Mouse (Mus musculus): ENCODE measurements around the gene Rbbp8nl. TPM values are rescaled to one million over a fixed set of nuclear protein-coding genes. Genes with fewer than 3 reads are reported as not detected.
A peak's percentile ranks its signal among the peaks of the same experiment; 100 is the strongest.

The Rbbp8nl gene
- total and polyA plus RNA-seq, 2 experiments from 2014 or later: not detected

DNA sequence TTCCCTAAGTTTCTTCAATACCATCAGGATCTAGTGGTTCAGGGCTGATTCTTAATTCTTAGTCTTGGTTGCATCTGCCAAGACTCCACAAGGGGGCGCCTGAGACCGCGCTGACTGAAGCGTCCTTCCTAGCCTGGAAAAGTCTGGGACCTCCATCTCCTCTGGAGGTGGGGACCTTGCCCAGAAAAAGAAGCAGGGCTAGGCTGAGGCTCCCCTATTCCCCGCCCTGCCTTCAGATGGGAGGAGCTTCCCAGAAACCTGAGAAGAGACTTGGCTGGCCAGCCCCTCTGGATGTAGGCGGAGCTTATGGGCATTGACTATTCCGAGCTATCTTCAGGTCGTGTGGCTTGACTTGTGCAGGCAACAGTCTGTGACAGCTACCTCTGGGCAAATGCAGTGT lies 13.8 kb downstream of the Rbbp8nl start:
- H3K9me3 ChIP-seq (replicated peaks; ENCODE audit: control insufficient read depth, low read length): no peaks in the 10 kb centered on the region
- H3K9ac ChIP-seq (replicated peaks; ENCODE audit: low read depth, low read length): no peak overlapping the region
- no peak overlapping the region for H3K27ac ChIP-seq (ENCODE audit: low read depth)
- peak; percentile 86 for DNase-seq (ENCODE audit: low spot score)
- ATAC-seq (ENCODE audit: insufficient read depth, low read depth): peak; percentile 48
- peaks cover 9% of the 10 kb centered on the region; the same call in 1 of the 2 replicates for H3K4me1 ChIP-seq (ENCODE audit: control insufficient read depth, insufficient read depth)
- WGBS: 2% methylated on average over 8 of the region's 8 CpGs
- TF ChIP-seq CTCF (IDR thresholded peaks at IDR 0.05; ENCODE audit: low read depth) (peak; percentile 92), EP300 (IDR thresholded peaks at IDR 0.05; ENCODE audit: low read depth) (no peak)
- H3K27me3 ChIP-seq (ENCODE audit: control insufficient read depth, insufficient read depth, low read length): peaks cover 5% of the 10 kb centered on the region; the same call in 1 of the 2 replicates
- H3K4me2 ChIP-seq (ENCODE audit: low read depth, low read length): peak overlapping the region; percentile 24; the same call in 1 of the 2 replicates
- no peak overlapping the region for H3K4me3 ChIP-seq (ENCODE audit: low read depth, low read length)
- no peaks in the 10 kb centered on the region for H3K36me3 ChIP-seq (replicated peaks; ENCODE audit: control insufficient read depth, insufficient read depth, low read length)

DNA sequence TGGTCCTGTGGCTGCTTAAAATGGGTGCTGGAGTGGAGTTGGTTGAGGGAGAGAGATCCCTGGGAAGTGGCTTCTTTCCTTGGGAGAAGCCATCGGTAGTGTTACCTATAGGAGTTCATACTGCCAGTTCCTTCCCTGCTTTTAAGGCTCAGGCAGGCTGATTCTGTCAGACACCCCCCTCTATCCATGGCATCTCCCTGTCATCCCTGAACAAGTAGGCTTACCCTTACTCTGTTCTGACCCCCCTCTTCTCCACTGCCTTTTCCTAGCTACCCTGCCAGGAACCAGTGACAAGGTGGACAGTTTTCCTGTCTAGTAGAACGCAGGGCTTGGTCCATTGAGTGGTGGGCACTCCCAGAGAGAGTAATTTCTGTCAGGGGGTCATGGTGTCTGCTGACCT lies 15.2 kb downstream of the Rbbp8nl start:
- WGBS: 93% methylated on average over 2 of the region's 2 CpGs
- H3K4me1 ChIP-seq (ENCODE audit: control insufficient read depth, insufficient read depth): peaks cover 9% of the 10 kb centered on the region; the same call in 1 of the 2 replicates
- no peak overlapping the region for H3K27ac ChIP-seq (ENCODE audit: low read depth)
- no peak overlapping the region for H3K4me2 ChIP-seq (ENCODE audit: low read depth, low read length)
- no peak overlapping the region for H3K9ac ChIP-seq (replicated peaks; ENCODE audit: low read depth, low read length)
- peaks cover 5% of the 10 kb centered on the region; the same call in 1 of the 2 replicates for H3K36me3 ChIP-seq (replicated peaks; ENCODE audit: control insufficient read depth, insufficient read depth, low read length)
- peaks cover 3% of the 10 kb centered on the region; the same call in 1 of the 2 replicates for H3K27me3 ChIP-seq (ENCODE audit: control insufficient read depth, insufficient read depth, low read length)
- H3K4me3 ChIP-seq (ENCODE audit: low read depth, low read length): no peak overlapping the region
- TF ChIP-seq EP300 (IDR thresholded peaks at IDR 0.05; ENCODE audit: low read depth): no peak
- TF ChIP-seq CTCF (IDR thresholded peaks at IDR 0.05; ENCODE audit: low read depth): no peak
- H3K9me3 ChIP-seq (replicated peaks; ENCODE audit: control insufficient read depth, low read length): no peaks in the 10 kb centered on the region
- ATAC-seq (ENCODE audit: insufficient read depth, low read depth) (no peak), DNase-seq (ENCODE audit: low spot score) (no peak)

DNA sequence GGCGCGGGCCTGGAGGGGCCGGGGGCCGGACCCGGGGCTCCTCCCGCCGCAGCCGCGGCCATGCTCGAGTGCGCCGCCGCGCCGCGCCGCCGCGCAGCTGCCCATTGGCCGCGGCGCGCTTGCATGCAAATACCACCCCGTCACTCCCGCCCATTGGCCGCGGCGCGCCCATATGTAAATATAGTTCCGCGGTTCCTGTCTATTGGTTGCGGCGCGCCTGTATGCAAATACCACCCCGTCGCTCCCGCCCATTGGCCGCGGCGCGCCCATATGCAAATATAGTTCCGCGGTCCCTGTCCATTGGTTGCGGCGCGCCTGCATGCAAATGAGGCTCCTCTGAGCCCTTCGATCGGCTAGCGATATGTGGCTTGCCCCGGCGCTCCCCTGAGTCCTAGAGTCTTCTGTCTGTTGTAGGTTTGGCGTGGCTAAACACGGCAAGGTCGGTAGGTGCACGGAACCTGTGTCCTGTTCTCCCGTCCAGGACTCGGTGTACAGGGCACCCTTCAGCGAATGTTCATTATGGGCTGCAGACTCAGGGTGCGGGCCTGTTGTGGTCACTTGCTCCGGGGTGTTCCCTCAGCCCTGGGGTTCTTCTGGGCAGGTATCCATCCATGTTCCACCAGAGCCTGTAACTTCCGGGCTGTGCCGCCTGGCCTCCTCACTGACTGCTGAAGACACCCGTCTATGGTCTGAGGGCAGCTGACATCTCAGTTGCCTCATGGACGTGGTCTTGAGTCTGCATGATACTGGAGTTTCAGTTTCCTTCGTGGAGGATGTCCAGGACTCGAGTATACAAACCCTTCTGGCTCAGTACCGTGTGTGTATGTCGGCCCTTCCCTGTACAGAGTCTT lies 16.1 kb downstream of the Rbbp8nl start, which contains the start of gene Cables2:
Cables2 (minus strand) TSS at position 103 of the 851 bp plus-strand sequence.
- H3K27me3 ChIP-seq (ENCODE audit: control insufficient read depth, insufficient read depth, low read length): no peaks in the 10 kb centered on the region; the same call in 1 of the 2 replicates
- TF ChIP-seq EP300 (IDR thresholded peaks at IDR 0.05; ENCODE audit: low read depth) (no peak), CTCF (IDR thresholded peaks at IDR 0.05; ENCODE audit: low read depth) (no peak)
- H3K4me3 ChIP-seq (ENCODE audit: low read depth, low read length): peak within 1 kb of the TSS; percentile 87
- peak within 1 kb of the TSS; percentile 75 for H3K27ac ChIP-seq (ENCODE audit: low read depth)
- peak within 1 kb of the TSS; percentile 95 for H3K4me2 ChIP-seq (ENCODE audit: low read depth, low read length)
- ATAC-seq (ENCODE audit: insufficient read depth, low read depth) (peak; percentile 93), DNase-seq (ENCODE audit: low spot score) (peak; percentile 99)
- H3K9me3 ChIP-seq (replicated peaks; ENCODE audit: control insufficient read depth, low read length): no peaks in the 10 kb centered on the region
- H3K4me1 ChIP-seq (ENCODE audit: control insufficient read depth, insufficient read depth): peaks cover 9% of the 10 kb centered on the region; the same call in 1 of the 2 replicates
- H3K9ac ChIP-seq (replicated peaks; ENCODE audit: low read depth, low read length): peak within 1 kb of the TSS; percentile 86
- WGBS: 6% methylated on average over 52 of the region's 68 CpGs
- H3K36me3 ChIP-seq (replicated peaks; ENCODE audit: control insufficient read depth, insufficient read depth, low read length): peaks cover 8% of the 10 kb centered on the region; the same call in 1 of the 2 replicates

DNA sequence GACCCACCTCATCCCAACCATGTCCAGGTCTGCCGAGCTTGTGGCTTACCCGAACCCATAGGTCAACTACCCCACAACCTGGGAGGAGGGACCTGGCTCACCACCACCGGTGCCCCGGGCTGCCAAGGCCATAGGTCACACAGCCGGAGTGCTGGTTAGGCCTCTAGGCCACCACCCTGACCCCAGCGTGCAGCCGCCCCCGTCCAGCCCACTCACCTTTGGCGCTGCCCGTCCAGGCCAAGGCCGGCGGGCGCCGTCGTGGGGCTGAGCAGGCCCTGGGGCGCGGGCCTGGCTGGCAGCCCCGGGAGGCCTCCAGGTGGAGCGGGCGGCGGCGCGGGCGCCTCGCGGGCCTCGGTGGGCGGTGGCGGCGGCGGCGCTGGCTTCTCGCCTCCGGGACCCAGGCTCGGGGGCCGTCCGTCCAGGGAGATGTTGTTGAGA lies 16.8 kb downstream of the Rbbp8nl start:
- H3K4me2 ChIP-seq (ENCODE audit: low read depth, low read length): peak overlapping the region; percentile 95
- no peaks in the 10 kb centered on the region; the same call in 1 of the 2 replicates for H3K27me3 ChIP-seq (ENCODE audit: control insufficient read depth, insufficient read depth, low read length)
- peak overlapping the region; percentile 87 for H3K4me3 ChIP-seq (ENCODE audit: low read depth, low read length)
- WGBS: under 1% methylated on average over 31 of the region's 37 CpGs
- peaks cover 8% of the 10 kb centered on the region; the same call in 1 of the 2 replicates for H3K36me3 ChIP-seq (replicated peaks; ENCODE audit: control insufficient read depth, insufficient read depth, low read length)
- ATAC-seq (ENCODE audit: insufficient read depth, low read depth) (peak; percentile 25), DNase-seq (ENCODE audit: low spot score) (no peak)
- H3K9ac ChIP-seq (replicated peaks; ENCODE audit: low read depth, low read length): peak overlapping the region; percentile 86
- peak overlapping the region; percentile 75 for H3K27ac ChIP-seq (ENCODE audit: low read depth)
- TF ChIP-seq EP300 (IDR thresholded peaks at IDR 0.05; ENCODE audit: low read depth) (no peak), CTCF (IDR thresholded peaks at IDR 0.05; ENCODE audit: low read depth) (no peak)
- H3K9me3 ChIP-seq (replicated peaks; ENCODE audit: control insufficient read depth, low read length): no peaks in the 10 kb centered on the region
- H3K4me1 ChIP-seq (ENCODE audit: control insufficient read depth, insufficient read depth): peaks cover 9% of the 10 kb centered on the region; the same call in 1 of the 2 replicates

DNA sequence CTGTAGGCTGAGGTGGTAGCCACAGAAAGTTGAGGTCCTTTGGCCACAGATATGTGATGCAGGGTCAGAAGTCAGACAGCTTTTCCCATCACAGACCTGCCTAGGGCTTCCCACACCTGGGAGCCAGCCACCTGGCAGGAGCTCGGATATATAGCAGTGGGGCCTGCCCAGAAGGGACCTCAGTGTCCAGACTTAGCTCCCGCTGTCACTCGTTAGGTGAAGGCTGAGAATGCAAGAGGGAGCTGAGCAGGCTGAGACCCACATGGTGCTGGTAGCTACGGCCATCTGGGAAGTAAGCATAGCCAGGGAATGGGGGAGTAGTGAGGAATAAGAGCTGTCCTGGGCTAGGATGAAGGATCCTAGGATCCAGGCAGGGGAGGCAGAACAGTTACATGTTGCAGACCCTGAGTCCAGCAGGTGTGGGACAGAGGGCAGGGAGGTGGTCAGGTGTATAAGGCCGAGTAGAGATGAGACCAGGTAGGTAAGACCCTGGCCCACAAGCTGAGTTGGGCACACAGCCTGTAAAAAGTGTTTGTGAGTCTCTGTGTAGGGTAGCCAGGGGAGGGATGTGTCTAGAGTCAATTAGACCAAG lies 17.8 kb downstream of the Rbbp8nl start:
- Histone ChIP-seq H3K36me3 (replicated peaks; ENCODE audit: control insufficient read depth, insufficient read depth, low read length) (peaks cover 11% of the 10 kb centered on the region; the same call in 1 of the 2 replicates), H3K9me3 (replicated peaks; ENCODE audit: control insufficient read depth, low read length) (no peaks in the 10 kb centered on the region), H3K27me3 (ENCODE audit: control insufficient read depth, insufficient read depth, low read length) (no peaks in the 10 kb centered on the region; the same call in 1 of the 2 replicates), H3K9ac (replicated peaks; ENCODE audit: low read depth, low read length) (peak overlapping the region; percentile 86; the same call in 1 of the 2 replicates), H3K27ac (ENCODE audit: low read depth) (no peak overlapping the region), H3K4me1 (ENCODE audit: control insufficient read depth, insufficient read depth) (peaks cover 9% of the 10 kb centered on the region; the same call in 1 of the 2 replicates), H3K4me3 (ENCODE audit: low read depth, low read length) (no peak overlapping the region; the same call in 1 of the 2 replicates), H3K4me2 (ENCODE audit: low read depth, low read length) (no peak overlapping the region)
- TF ChIP-seq CTCF (IDR thresholded peaks at IDR 0.05; ENCODE audit: low read depth) (no peak), EP300 (IDR thresholded peaks at IDR 0.05; ENCODE audit: low read depth) (no peak)
- ATAC-seq (ENCODE audit: insufficient read depth, low read depth) (no peak), DNase-seq (ENCODE audit: low spot score) (no peak)
- WGBS: 57% methylated on average over 5 of the region's 5 CpGs

Measured in heart, postnatal 0 days (tissue).